Mouse (Mus musculus) liver, adult 2 months (tissue): Measurements from ENCODE around the gene Slc2a9.

Experiments
- CTCF ChIP-seq: fragments of 200-500 bp; IDR thresholded peaks from 2 replicates; pipeline ENCODE4 v1.5.1; 2011; ENCODE audit warnings: low read depth, low read length, control low read depth
- POLR2A ChIP-seq: fragments of 200-500 bp; IDR thresholded peaks from 2 replicates; pipeline ENCODE4 v1.6.1; 2011; ENCODE audit warnings: low read length, control low read depth; ENCODE audit not compliant: insufficient read depth; ENCODE audit errors: extremely low read depth

GRCm38 (mm10) chr5:38305241-38305640, 197.7 kb downstream of the Slc2a9 start:
- TF ChIP-seq CTCF, result no peak
- TF ChIP-seq POLR2A, result no peak
